Mouse (Mus musculus) CH12.LX (cell line): Measurements from ENCODE around the gene 2810021J22Rik. TPM values are rescaled to one million over a fixed set of nuclear protein-coding genes. Genes with fewer than 3 reads are reported as not detected.
A peak's percentile ranks its signal among the peaks of the same experiment; 100 is the strongest.

Experiments
- DNase-seq: peaks from one replicate; pipeline ENCODE4 v3.0.0-alpha.2; 2013; ENCODE audit errors: extremely low read depth
- H3K27ac ChIP-seq: 2 replicates; pipeline ENCODE4 v1.5.1; 2012; ENCODE audit warnings: low read depth, mild to moderate bottlenecking, control low read depth, moderate library complexity; ENCODE audit not compliant: insufficient read depth
- H3K27me3 ChIP-seq: replicated peaks from 2 replicates; pipeline ENCODE3; 2012; ENCODE audit warnings: inconsistent platforms
- H3K36me3 ChIP-seq, 2 experiments: replicated peaks in 1 of 2; 2 replicates each; pipeline versions ENCODE3 to v1.6.1; 2012; ENCODE audit warnings: inconsistent platforms in 1 of 2, low read length in 1 of 2, mild to moderate bottlenecking in 1 of 2, mixed read lengths in 1 of 2, moderate library complexity in 1 of 2; ENCODE audit not compliant: control insufficient read depth in 1 of 2, insufficient read depth in 1 of 2
- H3K4me1 ChIP-seq, 2 experiments: 2 replicates each; pipeline ENCODE4 v1.6.1; 2012; ENCODE audit warnings: inconsistent platforms in 1 of 2, moderate library complexity in 1 of 2; ENCODE audit not compliant: insufficient read depth in 2 of 2, control insufficient read depth in 1 of 2
- H3K4me2 ChIP-seq: 2 replicates; pipeline ENCODE4 v1.6.1; 2012; ENCODE audit warnings: low read depth, mild to moderate bottlenecking, control low read depth; ENCODE audit not compliant: poor library complexity, insufficient read depth, severe bottlenecking
- H3K4me3 ChIP-seq, 3 experiments: fragments of 150-350 bp in 1 of 3; sonication (generic) in 1 of 3; replicated peaks in 1 of 3; 2 replicates each; pipeline versions ENCODE3 to v1.5.1; 2011 to 2012; ENCODE audit warnings: low read depth in 2 of 3, low read length in 2 of 3, mild to moderate bottlenecking in 2 of 3, moderate library complexity in 2 of 3, control low read depth in 1 of 3, improper control_type of control experiment in 1 of 3, inconsistent platforms in 1 of 3, mixed read lengths in 1 of 3; ENCODE audit not compliant: poor library complexity in 1 of 3
- H3K79me2 ChIP-seq: replicated peaks from 2 replicates; pipeline ENCODE4 v1.6.1; 2012; ENCODE audit warnings: mild to moderate bottlenecking, moderate library complexity; ENCODE audit not compliant: control insufficient read depth, poor library complexity, insufficient read depth, severe bottlenecking; ENCODE audit errors: extremely low read depth
- H3K9ac ChIP-seq: 2 replicates; pipeline ENCODE4 v1.6.1; 2012; ENCODE audit warnings: low read depth, mild to moderate bottlenecking, control low read depth, moderate library complexity; ENCODE audit not compliant: insufficient read depth
- H3K9me3 ChIP-seq: replicated peaks from 2 replicates; pipeline ENCODE3; 2012; ENCODE audit warnings: low read length, inconsistent platforms, mixed read lengths
- BHLHE40 ChIP-seq: IDR thresholded peaks from 2 replicates; pipeline ENCODE4 v1.6.1; 2011; ENCODE audit warnings: mild to moderate bottlenecking, low read depth, low read length, improper control_type of control experiment
- CHD2 ChIP-seq: IDR thresholded peaks from 2 replicates; pipeline ENCODE4 v1.6.1; 2011; ENCODE audit warnings: low read length, improper control_type of control experiment
- CTCF ChIP-seq, 2 experiments: IDR thresholded peaks in 1 of 2; conservative IDR thresholded peaks in 1 of 2; 2 replicates each; pipeline ENCODE4 v1.5.1; 2011 to 2012; ENCODE audit warnings: low read depth in 2 of 2, low read length in 2 of 2, improper control_type of control experiment in 1 of 2, inconsistent platforms in 1 of 2, mild to moderate bottlenecking in 1 of 2, moderate library complexity in 1 of 2
- ELF1 ChIP-seq: IDR thresholded peaks from 2 replicates; pipeline ENCODE4 v1.6.1; 2014; ENCODE audit warnings: low read depth, mild to moderate bottlenecking, inconsistent platforms, low read length, improper control_type of control experiment
- ETS1 ChIP-seq: conservative IDR thresholded peaks from 2 replicates; pipeline ENCODE4 v1.6.1; 2012; ENCODE audit warnings: low read depth, mild to moderate bottlenecking, inconsistent platforms, low read length, improper control_type of control experiment, moderate library complexity
- HCFC1 ChIP-seq: IDR thresholded peaks from 2 replicates; pipeline ENCODE4 v1.6.1; 2012; ENCODE audit warnings: low read depth, mild to moderate bottlenecking, inconsistent platforms, low read length, improper control_type of control experiment
- IRF4 ChIP-seq: IDR thresholded peaks from 2 replicates; pipeline ENCODE4 v1.6.1; 2014; ENCODE audit warnings: low read depth, mild to moderate bottlenecking, inconsistent platforms, low read length, improper control_type of control experiment
- JUND ChIP-seq: conservative IDR thresholded peaks from 2 replicates; pipeline ENCODE4 v1.6.1; 2011; ENCODE audit warnings: low read depth, low read length, improper control_type of control experiment
- KAT2A ChIP-seq: IDR thresholded peaks from 2 replicates; pipeline ENCODE4 v1.6.1; 2012; ENCODE audit warnings: low read length, improper control_type of control experiment, inconsistent platforms; ENCODE audit not compliant: insufficient replicate concordance
- MAFK ChIP-seq: IDR thresholded peaks from 2 replicates; pipeline ENCODE4 v1.6.1; 2011; ENCODE audit warnings: low read length, improper control_type of control experiment; ENCODE audit not compliant: insufficient replicate concordance
- MAX ChIP-seq: IDR thresholded peaks from 2 replicates; pipeline ENCODE4 v1.6.1; 2011; ENCODE audit warnings: low read length, improper control_type of control experiment
- MAZ ChIP-seq: IDR thresholded peaks from 2 replicates; pipeline ENCODE4 v1.6.1; 2012; ENCODE audit warnings: low read depth, mild to moderate bottlenecking, inconsistent platforms, low read length, improper control_type of control experiment, moderate library complexity
- MEF2A ChIP-seq: IDR thresholded peaks from 2 replicates; pipeline ENCODE4 v1.6.1; 2014; ENCODE audit warnings: low read depth, mild to moderate bottlenecking, inconsistent platforms, low read length, improper control_type of control experiment, borderline replicate concordance
- MYC ChIP-seq: IDR thresholded peaks from 2 replicates; pipeline ENCODE4 v1.6.1; 2011; ENCODE audit warnings: low read depth, mild to moderate bottlenecking, improper control_type of control experiment, low read length
- RAD21 ChIP-seq: IDR thresholded peaks from 2 replicates; pipeline ENCODE4 v1.6.1; 2011; ENCODE audit warnings: low read depth, mild to moderate bottlenecking, low read length, improper control_type of control experiment, moderate library complexity
- RCOR1 ChIP-seq: conservative IDR thresholded peaks from 2 replicates; pipeline ENCODE4 v1.6.1; 2012; ENCODE audit warnings: low read depth, mild to moderate bottlenecking, inconsistent platforms, low read length, improper control_type of control experiment
- SMC3 ChIP-seq: IDR thresholded peaks from 2 replicates; pipeline ENCODE4 v1.6.1; 2011; ENCODE audit warnings: low read depth, low read length, improper control_type of control experiment
- TCF12 ChIP-seq: IDR thresholded peaks from 2 replicates; pipeline ENCODE4 v1.6.1; 2014; ENCODE audit warnings: low read depth, mild to moderate bottlenecking, inconsistent platforms, low read length, improper control_type of control experiment
- ZC3H11A ChIP-seq: IDR thresholded peaks from 2 replicates; pipeline ENCODE4 v1.6.1; 2012; ENCODE audit warnings: low read depth, mild to moderate bottlenecking, inconsistent platforms, low read length, improper control_type of control experiment
- ZMIZ1 ChIP-seq: IDR thresholded peaks from 2 replicates; pipeline ENCODE4 v1.6.1; 2012; ENCODE audit warnings: low read depth, mild to moderate bottlenecking, inconsistent platforms, low read length, improper control_type of control experiment
- ZNF384 ChIP-seq: IDR thresholded peaks from 2 replicates; pipeline ENCODE4 v1.6.1; 2012; ENCODE audit warnings: low read depth, low read length, improper control_type of control experiment, inconsistent platforms
- dilution Hi-C: fragments of 300-500 bp; cut with MboI; formaldehyde crosslinking; loops from 2 replicates; pipeline ENCODE4 v1.14.3; 2020; ENCODE audit warnings: low sequenced_read_pairs; ENCODE audit not compliant: extremely low pct_unique_long_range_greater_than_20kb, extremely low pct_ligation_motif_present
- in situ Hi-C: fragments of 300-500 bp; cut with MboI; formaldehyde crosslinking; loops from 3 replicates; pipeline ENCODE4 v1.14.3; 2019; ENCODE audit warnings: low sequenced_read_pairs, low pct_ligation_motif_present, low pct_unique_long_range_greater_than_20kb, mixed read lengths
- polyA plus RNA-seq: library from polyadenylated mRNA; unstranded; fragments of >175 nt; gene quantifications from 2 replicates; pipeline ENCODE4 v1.2.1, GENCODE M21; 2012; ENCODE audit warnings: low read depth; ENCODE audit not compliant: insufficient read length
- total RNA-seq, 2 experiments: library from RNA; depleted of rRNA; stranded (reverse); fragments of 300-350 nt in 1 of 2; fragments of >200 nt in 1 of 2; gene quantifications; 2 replicates each; pipeline ENCODE4 v1.2.3; 2012 to 2014

2810021J22Rik gene
- total and polyA plus RNA-seq, 3 experiments, result 3.3 to 4.8 (median 3.4) TPM

DNA sequence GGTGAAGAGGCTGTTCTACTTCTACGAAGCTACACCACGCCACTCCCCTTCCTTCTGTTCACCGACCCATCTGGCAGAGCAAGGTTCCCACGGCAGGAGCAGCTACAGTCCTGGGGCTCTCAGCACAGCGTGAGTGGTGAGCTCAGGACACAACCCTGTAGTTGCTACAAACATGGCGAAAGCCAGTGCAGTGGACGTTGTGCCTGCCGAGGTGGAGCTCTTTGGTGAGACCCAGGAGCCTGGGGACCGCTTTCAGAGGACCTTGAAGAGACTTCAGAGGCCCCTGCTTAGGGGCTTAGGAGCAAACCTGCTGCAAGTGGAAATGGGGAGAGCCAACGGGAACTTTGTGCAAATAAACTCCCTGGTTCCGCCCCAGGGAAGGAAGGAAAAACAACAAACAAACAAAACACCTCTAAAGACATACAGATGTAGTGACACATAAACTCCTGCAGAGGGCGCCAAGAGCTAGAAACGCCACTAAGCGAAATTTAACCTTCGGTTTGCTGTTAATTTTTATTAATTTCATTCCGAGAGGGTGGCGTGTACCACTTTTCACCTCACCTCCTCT is 47.5 kb downstream of the 2810021J22Rik start:
- Histone ChIP-seq H3K27me3 (peaks cover 79% of the 10 kb centered on the region), H3K9ac (peak overlapping the region; percentile 23; the same call in 1 of the 2 replicates), H3K36me3 (no peaks in the 10 kb centered on the region), H3K4me2 (peak overlapping the region; percentile 60), H3K27ac (no peak overlapping the region), H3K4me3 (peak overlapping the region in 1 of 3 experiments; percentile 41), H3K4me1 (peaks cover 9 to 14% of the 10 kb centered on the region in 2 experiments), H3K9me3 (no peaks in the 10 kb centered on the region), H3K79me2 (no peaks in the 10 kb centered on the region)
- TF ChIP-seq CTCF (conservative IDR thresholded peaks at IDR 0.05 in 1 of 2, IDR thresholded peaks at IDR 0.05 in 1 of 2; ENCODE audit: low read depth in 2 of 2, low read length in 2 of 2) (peak; percentile 78 to 92), RAD21 (peak; percentile 59), ZMIZ1 (no peak), SMC3 (peak; percentile 46), TCF12 (0 out of 2 replicates have a peak, but pooled peaks have one; percentile 16), MYC (no peak), JUND (no peak)
- no peak for DNase-seq
- in situ Hi-C loops, result no loop called here
- dilution Hi-C loops, result no loop called here

DNA sequence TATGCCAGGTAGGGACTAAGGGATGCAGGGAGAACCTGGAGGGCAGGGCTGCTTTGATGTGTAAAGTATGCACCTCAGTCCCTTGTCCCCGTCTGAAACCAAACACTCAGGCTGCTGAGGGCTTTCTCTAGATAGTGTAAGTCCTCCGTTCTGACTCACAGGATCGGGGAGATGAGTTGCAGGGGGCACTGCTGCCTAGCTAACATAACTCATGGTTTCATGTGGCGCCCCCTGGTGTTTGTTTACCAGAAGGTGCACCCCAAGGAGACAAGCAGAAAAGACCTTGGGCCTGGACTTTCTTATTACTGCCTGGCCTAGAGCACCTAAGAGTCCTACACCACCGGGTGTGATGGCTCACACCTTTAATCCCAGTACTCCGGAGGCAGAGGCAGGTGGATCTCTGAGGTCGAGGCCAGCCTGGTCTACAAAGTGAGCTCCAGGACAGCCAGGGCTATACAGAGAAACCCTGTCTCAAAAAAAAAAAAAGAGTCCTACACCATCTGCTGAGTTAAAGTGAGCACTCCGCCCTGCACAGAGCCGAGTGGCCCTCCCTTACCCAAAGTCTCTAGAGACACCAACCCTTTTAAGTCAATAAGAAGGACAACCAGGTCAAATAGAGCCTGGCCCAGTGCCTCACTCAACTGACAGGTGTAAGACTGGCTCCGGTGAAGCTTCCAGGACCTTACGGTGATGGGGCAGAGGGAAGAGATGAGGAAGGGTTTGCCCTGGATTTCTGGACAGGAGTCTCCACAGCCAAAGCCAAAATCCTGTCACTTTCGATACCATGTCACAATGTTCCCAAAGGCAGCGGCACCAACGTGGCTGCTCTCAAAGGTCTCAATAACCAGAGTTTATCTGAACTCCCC is 50.1 kb downstream of the 2810021J22Rik start:
- H3K4me1 ChIP-seq, result peaks cover 10 to 18% of the 10 kb centered on the region in 2 experiments
- peaks cover 72% of the 10 kb centered on the region for H3K27me3 ChIP-seq
- in situ Hi-C loops (no loop called here), dilution Hi-C loops (no loop called here)
- no peak overlapping the region for H3K4me2 ChIP-seq
- peak; percentile 40; the same call in 1 of the 2 replicates for TF ChIP-seq MYC
- peak; percentile 26 for TF ChIP-seq RAD21
- no peak for TF ChIP-seq ETS1
- TF ChIP-seq ELF1, result no peak
- TF ChIP-seq MAFK, result no peak
- TF ChIP-seq SMC3, result peak; percentile 57
- TF ChIP-seq ZNF384, result peak; percentile 19; the same call in 1 of the 2 replicates
- TF ChIP-seq CHD2, result no peak
- TF ChIP-seq MEF2A, result no peak
- no peak for TF ChIP-seq MAX
- no peak for TF ChIP-seq RCOR1
- no peak for TF ChIP-seq KAT2A
- no peak for TF ChIP-seq BHLHE40
- TF ChIP-seq MAZ, result no peak
- TF ChIP-seq IRF4, result 0 out of 2 replicates have a peak, but pooled peaks have one; percentile 12
- TF ChIP-seq HCFC1, result no peak
- TF ChIP-seq CTCF (conservative IDR thresholded peaks at IDR 0.05 in 1 of 2, IDR thresholded peaks at IDR 0.05 in 1 of 2; ENCODE audit: low read depth in 2 of 2, low read length in 2 of 2), result peak; percentile 77 to 82
- no peak for TF ChIP-seq ZC3H11A
- H3K9me3 ChIP-seq, result no peaks in the 10 kb centered on the region
- H3K9ac ChIP-seq, result no peak overlapping the region
- no peak overlapping the region for H3K27ac ChIP-seq
- H3K36me3 ChIP-seq, result no peaks in the 10 kb centered on the region
- H3K79me2 ChIP-seq, result no peaks in the 10 kb centered on the region
- no peak overlapping the region for H3K4me3 ChIP-seq
- peak; percentile 87 for DNase-seq
